Mouse (Mus musculus) neutrophil, adult 5-6 weeks (primary cell): ENCODE results near the gene Ablim2. TPM values are rescaled to one million over a fixed set of nuclear protein-coding genes. Genes with fewer than 3 reads are reported as not detected.

Experiments
- ATAC-seq: fragments of 151-379, 151-347 bp; 2 replicates; pipeline ENCODE4 v1.8.0; 2017; ENCODE audit warnings: mild to moderate bottlenecking, moderate TSS enrichment; ENCODE audit not compliant: insufficient number of reproducible peaks, poor library complexity, low FRiP score, severe bottlenecking; ENCODE audit errors: extremely low read depth
- total RNA-seq: library from RNA; stranded (forward); fragments of 200-1000 nt; gene quantifications from 2 replicates; pipeline ENCODE4 v1.2.3, GENCODE M21; 2017

Ablim2 gene
- total RNA-seq, 1 experiment from 2014 or later = not detected

DNA sequence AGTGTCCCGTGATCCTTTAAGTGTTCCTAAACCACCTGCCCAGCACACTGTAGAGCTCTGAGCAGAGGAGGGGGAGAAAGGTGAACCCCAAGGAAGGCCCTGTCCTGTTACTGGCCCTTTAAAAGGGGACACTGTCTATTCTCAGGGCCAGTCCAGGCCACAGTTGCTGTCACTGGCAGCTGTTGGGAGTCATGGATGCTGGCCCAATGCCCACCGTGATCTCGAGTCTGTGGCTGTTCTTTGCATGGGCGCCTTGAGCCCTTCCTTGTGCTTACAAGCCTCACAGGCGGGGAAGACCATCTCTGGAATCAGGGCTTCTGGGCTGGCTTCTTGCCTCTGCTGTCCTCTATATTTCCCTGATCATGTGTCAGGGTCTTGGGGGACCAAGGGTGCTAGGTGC, 4.7 kb downstream of the Ablim2 start:
- no peak for ATAC-seq

DNA sequence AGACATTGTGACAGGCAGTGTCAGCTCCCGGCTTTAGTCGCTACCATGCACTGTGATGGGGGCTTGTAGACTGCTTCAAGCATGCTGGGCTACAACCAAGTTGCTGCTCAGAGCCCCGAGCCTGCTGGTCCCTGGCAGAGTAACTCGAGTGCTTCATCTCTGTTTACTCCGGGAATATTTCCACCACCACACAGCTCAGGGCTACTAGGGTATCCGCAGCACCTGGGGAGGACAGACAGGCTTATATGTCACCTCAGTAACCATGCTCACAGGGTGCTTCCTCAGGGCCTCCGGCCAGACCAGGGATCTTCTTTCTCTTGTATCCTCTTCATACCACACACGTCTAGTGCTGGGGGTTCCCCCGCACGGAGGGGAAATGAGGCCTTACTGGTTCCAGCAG, 5.2 kb downstream of the Ablim2 start:
- ATAC-seq = no peak

DNA sequence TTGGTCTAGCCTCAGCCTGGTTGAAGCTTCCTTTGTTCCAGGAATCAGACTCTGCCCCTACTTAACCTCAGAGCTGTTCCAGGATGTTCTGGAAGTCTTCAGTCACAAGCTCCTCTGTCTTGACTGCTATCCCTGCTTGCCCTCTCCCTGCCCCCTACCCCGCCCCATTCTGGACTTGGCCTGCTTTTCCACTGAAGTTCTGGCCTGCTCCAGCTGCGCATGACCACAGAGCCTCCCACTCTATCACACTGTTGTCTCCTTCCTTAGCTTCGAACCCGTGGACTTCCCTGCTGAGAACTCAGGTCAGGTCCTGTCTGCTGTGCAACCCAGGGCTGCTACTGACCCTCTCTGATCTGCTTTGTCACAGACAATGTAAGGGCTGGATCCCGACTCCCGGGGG, 8.2 kb downstream of the Ablim2 start:
- no peak for ATAC-seq

DNA sequence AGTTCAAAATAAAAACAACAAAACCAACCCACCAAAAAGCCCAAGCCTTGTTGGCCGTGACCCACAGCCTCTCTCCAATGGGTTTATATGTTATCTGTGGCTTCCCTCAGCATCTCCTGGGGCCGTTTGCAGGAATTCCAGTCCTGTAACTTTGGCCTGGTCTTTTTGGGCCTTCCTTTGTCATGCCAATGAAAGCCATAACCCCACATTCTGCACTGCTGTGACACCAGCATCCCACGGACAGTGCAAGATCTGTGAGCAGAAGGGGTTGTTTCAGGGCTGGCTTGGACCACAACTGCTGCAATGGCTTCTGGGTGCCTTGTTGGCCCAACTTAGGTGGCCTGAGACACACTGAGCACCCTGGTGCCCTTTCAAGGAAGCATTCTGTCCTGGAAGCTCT, 10.8 kb downstream of the Ablim2 start:
- no peak for ATAC-seq

DNA sequence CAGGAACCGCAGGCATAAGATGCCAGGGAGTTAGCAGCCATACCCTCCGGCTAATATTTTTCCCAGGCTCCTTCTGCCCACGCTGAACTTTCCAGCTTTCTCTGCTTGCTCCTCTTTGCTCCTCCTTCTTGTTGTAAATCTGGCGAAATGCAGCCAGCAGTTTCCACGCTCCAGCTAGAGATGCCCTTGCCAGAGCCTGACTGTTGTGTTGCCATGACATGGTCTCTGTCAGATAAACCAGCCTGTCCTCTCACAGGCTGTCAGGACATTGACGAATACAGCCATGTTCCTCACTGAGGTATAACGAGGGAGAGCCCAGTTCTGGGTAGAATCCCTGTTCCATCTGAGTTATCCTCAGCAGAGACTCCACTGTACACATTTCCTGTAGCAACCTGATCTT, 11.3 kb downstream of the Ablim2 start:
- no peak for ATAC-seq

DNA sequence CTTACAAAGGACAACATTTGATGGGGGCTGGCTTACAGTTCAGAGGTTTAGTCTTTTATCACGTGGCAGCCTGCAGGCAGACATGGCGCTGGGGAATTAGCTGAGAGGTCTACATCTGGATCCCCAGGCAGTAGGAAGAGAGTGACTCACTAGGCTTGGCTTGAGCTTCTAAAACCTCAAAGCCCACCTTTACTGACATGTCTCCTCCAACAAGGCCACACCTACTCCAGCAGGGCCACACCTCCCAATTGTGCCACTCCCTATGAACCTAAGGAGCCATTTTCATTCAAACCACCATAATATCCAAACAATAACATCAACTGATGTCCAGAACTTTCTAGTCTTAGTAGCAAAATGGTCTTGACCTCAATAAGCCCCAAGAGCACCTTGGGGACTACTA, 12.6 kb downstream of the Ablim2 start:
- no peak for ATAC-seq

DNA sequence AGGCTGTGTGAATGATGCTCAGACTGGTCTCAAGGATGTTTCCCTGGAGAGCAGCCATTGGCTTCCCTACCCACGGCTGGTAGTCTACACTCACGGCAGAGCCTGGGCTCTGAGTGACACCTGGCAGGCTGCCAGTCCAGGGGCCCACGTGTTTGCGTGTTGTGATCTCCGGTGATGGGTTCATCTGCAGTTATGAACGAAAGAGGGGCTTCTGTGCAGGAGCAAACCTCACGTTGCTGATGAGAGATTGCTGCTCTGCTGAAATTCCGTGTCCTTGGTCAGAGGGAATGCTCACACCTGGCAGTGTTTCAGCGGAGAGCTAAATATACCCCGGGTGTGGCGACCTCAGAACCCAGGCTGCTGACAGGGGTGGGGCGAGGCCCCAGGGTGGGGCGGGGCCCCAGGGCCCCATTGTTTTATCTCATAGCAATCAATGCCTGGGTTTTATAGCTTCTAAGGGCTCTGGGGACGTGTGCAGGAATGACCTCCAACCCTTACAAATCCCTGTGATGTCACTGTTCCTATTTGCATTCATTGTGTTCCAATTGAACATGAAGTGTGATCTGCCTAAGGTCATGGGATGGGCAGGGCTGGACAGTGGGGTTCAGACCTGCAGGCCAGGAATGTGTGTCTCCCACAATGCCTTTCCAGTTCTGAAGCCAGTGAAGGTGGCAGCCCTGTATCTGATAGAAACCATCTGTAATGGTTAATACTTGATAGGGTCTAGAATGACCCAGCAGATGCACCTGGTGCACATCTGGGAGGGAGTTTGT, 13.4 kb downstream of the Ablim2 start:
- no peak for ATAC-seq

DNA sequence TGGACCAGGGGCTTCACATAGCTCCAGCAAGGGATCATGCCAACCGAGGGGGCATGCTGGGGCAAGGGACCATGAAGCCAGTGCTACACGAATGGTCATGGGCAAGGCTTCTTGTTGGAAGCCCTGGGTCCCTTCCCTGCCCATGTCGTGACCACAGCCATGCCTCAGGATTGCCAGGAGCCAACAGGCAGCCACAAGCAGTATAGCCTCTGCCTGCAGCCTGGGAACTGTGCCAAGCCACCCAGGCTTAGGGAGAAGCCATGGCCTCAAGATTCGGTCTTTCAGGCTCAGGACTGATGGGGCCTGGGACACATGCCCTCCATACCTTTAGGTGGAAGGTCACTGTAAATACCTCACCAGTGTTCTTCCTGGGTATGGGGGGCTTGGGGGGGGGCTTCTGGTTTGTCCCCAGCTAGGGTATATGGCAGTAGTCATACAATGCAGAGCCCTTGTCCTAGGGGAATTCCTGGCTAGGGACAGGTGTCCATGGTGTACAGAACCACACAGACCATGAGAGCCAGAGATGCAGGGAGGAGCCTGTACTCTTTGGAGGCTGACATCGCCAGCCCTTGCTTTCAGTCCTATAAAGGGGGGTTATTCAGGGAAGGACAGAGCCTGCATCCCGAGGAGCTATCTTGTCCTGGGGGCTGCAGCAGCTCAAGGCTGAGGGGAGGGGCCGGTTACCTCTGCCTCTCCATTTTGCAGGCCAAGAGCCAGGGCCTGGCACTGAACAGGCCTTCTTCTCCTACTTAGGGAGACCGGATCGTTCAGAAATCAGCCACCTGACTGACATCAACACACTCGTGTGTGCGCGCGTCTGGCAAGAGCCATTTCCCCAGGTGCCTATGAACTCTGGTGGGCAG, 15.8 kb downstream of the Ablim2 start:
- ATAC-seq = no peak

DNA sequence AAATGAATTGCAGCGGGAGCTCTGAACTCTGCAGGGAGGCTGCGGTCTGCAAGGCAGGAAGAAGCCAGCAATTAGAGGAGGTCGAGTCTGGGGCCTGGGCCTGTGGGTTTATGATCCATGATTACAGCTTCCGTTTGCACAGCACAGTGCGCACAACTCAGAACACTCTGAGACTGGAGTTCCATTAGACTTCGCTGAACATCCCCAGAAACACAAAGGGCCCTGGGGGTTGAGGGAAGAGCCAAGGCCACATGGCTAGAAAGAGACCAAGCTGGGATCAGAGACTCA, 16.4 kb downstream of the Ablim2 start:
- no peak for ATAC-seq

DNA sequence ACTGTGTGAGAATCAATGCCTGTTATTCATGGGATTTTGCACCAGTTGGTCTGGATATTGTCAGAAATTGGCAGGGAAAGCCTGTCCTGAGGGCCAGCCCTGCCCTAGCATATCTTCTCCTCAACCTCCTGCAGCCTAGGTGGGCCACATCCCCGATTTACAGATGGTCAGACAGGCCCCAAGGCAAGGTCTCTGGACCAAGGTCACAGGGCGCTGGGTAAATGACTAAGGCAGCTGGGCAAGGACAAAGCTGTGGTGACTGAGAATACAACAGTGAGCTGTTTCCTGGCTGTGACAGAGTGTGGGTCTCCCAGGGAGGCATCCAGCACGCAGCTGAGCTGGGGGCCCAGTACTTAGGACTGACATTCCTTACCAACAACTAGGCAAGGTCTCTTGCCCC, 23.4 kb downstream of the Ablim2 start:
- no peak for ATAC-seq

DNA sequence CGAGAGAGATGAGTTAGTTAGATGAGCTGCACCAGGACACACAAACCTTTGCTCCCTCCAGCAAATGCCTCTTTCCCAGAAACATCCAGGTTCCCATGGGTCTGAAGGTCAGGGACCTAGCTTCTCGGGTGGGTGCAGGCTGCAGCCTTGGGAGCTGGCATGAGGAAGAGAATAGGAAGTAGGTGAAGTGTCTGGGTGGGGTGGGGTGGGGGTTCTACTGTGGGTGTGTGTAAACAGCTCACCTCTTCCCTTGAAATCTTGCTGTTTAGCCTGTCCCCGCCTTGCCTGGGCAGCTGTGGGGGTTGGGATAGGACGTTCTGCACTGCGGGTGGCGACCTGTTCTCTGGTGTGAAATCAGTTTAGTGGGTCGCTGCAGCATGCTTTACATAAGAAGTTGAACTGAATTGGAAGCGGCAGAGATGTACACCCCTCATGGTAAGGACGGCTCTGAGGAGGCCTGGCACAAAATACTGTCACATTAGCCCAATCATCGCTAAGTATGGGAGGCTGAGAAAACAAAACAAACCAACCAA, 25.0 kb downstream of the Ablim2 start:
- ATAC-seq = no peak

DNA sequence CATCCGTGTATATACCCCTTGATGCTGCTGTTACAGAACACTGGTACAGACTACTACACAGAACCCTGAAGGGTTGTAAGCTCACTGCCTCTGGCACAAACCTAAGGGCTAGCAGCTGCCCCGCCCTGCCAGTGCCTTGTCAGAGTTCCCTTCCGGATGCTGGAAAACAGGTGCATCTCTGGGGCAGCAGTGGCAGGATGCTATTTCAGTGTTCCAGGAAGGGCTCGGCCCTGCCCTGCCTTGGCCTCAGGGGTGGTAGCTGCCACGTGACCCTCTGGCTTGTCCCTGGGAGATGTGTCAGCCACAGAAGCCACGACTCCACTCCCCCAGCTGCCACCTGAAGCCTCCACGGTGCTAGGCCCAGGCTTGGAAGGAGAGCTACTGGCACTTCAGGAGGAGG, 28.2 kb downstream of the Ablim2 start:
- no peak for ATAC-seq

DNA sequence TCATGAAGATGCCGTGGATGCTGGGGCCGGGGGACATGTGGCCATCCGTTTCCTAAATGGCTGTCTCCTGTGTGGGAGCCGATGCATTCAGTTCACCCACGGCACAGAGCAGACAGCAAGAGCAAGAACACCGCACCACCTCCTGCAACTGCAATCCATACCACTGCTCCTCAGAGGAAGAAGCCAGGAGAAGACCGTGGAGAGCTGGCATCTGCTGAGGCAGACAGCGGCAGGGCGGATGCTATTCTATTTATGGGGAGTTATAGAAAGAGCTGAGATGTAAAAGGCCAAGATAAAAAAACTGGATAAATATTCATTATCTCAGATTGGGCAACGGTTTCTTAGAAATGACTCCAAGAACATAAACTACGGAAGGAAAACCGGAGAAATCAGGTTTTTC, 30.2 kb downstream of the Ablim2 start:
- ATAC-seq = no peak

DNA sequence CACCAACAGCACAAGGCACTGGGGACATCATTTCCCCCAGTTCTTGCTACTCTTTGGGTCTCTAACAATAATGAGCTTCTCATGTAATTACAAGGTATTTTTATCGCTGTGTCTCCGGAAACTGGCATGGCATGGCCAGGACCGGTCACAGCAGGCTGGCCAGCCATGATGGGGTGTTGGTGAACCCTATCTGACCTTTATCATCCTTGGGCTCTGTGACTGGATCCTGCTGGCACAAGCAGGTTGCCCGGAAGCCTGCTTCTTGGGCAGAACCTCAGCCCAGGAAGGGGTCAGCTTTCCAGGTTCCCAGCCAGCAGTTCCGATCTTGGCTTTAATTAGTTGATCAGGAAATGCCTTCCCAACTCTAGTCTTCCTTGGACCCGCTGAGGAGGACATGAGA, 31.0 kb downstream of the Ablim2 start:
- no peak for ATAC-seq

DNA sequence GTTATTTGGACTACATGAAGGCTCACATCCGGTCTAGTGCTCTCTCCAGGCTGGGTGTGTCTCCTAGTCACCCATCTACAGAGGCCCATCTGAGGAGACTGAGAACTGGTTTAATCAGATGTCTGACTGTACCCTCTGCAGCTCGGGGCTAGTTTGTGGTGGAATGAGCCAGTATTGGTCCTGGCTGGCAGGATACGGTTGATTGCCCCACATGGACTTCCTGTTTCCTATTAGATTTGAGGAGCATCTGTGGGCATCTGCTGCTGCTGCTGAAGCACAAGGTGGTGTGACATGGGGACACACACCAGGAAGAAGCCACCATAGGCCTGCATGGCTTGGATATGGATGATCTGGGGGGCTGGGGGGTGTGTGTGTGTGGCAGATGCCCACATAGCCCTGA, 32.0 kb downstream of the Ablim2 start:
- no peak for ATAC-seq

DNA sequence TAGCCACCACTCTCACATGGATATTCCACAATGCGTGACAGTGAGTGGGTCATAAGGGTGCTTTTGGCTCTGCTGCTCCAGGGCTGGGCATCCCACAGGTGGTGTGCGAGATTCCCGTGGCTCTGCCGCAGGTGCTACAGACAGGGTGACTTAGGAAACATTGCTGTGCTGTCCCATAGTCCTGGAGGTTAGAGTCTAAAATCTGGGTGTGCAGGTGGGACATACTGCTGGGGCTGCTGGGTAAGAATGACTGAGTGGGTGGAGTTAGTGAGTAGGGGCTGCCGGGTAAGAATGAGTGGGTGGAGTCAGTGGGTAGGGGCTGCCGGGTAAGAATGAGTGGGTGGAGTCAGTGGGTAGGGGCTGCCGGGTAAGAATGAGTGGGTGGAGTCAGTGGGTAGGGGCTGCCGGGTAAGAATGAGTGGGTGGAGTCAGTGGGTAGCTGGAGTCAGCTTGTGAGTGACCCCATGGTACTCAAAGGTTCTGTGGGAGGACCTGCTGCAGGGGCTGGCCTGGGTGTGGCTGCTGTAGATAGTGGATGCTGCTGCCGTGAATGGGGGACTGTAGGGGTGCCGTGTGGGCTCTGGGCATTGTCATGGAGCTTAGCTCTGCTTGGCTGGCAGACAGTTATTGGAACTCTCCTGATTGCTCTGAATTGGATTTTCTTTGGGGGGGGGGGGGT, 32.8 kb downstream of the Ablim2 start:
- no peak for ATAC-seq

DNA sequence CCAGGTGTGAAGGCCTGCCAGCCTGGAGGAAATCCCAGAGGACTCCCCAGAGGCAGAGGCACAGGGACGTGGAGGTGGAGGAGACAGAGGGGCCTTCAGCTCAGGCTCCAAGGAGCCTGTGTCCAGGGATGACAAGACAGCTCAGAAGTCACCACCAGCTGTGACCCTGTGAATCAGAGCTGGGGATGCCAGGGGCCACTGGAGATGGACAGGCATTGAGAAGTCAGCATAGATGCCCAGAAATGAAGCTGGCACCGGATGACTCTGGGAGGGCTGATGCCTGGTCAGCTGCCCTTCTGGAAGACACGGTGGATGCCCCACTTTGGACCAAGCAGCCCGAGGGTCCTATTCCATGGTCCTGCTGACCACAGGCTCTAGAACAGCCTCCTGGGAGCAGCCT, 36.3 kb downstream of the Ablim2 start:
- ATAC-seq = no peak

DNA sequence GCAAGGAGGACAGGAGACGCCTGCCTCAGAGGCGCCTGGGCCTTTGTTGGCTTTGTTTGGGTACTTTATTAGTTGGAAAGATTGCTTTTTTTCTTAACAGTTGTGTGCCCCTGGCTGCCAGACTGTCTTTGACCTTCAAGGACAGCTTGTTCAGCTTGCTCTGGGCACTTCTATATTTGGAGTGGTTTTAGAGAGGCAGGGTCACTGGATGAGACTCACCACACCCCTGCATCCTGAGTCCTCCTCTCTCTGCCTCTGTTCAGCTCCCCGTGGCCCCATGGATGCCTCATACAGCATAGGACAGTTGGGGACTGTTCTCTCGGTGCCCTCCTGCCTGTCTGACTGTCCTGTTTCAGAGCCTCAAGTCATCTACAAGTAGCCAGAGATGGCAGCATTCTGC, 37.3 kb downstream of the Ablim2 start:
- no peak for ATAC-seq

DNA sequence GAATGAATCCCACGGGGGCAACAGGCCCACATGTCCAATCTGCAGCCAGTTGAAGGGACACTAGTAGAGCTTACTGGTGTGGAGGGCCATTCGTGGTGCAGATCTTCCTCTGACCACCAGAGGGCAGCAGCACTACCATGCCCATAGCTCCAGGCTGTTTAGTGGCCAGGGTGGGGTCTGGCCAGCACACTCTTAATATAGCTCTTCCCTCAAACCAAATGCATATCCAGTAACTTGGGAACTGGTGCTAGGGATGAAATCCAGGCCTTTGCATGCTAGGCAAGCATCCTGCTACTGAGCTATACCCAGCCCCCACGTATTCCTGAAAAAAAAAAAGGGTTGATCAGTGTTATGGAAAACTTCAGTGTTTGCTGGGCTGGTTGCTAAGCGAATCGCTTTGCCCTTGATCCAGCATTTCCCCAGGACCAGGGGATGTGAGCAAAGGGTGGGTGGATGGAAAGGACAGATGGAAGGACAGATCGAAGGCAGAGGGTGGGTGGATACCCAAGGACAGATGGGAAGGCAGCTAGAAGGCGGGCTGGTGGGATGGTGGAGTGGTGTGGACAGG, 37.9 kb downstream of the Ablim2 start:
- ATAC-seq = no peak

DNA sequence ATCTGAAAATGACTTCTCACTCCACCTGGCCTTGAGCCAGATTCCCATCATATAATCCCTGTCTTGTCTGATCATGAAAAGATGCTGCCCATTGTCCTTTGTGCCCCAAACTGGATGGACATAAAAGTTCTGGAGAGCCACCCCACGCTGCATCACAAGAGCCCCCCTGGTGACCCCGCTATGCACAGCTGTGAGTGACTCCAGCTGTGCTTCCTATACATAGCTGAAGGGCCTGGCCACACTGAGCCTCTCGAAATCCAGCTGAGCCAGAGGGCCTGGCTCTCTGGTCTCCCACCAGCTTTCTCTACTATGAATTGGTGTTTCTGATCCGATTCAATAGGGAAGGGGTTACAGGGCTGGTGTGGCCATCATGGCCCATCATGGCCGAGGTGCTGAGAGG, 38.5 kb downstream of the Ablim2 start:
- no peak for ATAC-seq
